Mouse (Mus musculus) olfactory bulb, adult 2 months (tissue): ENCODE data around the gene Gm49368.

Experiments used
- CTCF ChIP-seq: fragments of 200-500 bp; IDR thresholded peaks from 2 replicates; pipeline ENCODE4 v1.5.1; 2012; ENCODE audit warnings: low read depth, mild to moderate bottlenecking, low read length, moderate library complexity; ENCODE audit not compliant: insufficient read depth
- POLR2A ChIP-seq: fragments of 200-500 bp; IDR thresholded peaks from 2 replicates; pipeline ENCODE4 v1.6.1; 2012; ENCODE audit warnings: mild to moderate bottlenecking, low read depth, low read length, moderate library complexity; ENCODE audit not compliant: insufficient read depth

DNA sequence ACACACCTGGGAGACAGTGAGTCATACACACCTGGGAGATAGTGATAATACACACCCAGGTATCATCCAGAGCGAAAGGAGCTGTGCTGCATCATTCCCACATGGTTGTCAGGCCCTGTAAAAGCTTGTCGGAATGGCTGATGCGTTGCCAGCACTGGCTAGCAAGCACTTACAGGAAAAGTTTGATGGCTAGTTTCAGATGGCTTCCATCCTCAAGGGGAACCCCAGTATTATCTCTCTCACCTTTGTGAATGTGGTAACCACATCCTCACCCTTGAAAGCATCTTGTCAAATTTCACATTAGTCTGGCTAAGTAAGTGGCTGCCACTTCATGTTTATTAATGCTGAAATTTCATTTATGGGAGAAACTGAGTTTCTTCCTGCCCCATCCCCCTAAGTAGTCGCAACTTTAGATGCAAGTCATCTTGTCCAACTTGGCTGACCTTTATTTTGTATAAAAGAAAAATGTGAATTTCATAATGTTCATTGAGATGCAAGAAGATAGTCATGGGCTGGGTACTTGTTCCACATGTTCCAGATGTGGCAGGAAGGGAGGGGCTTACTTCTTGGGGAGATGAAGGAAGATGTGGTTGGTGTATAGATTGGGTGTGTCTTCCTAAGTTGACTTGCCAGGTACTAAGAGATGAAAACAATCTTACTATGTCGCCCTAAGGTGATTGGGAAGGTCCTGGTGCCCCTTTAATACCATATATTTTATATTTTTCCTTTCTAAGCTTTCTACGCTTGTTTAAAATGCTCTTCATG, 57.4 kb downstream of the Gm49368 start:
- TF ChIP-seq CTCF (no peak), POLR2A (no peak)
